Mouse (Mus musculus) limb, embryonic 14.5 days (tissue): ENCODE data around the gene Mtus2. TPM values are rescaled to one million over a fixed set of nuclear protein-coding genes. Genes with fewer than 3 reads are reported as not detected.

Experiments
- ATAC-seq: fragments of 200-750 bp; cut with Nextera tagmentation; 2 replicates; pipeline ENCODE4 v1.8.0; 2017; ENCODE audit warnings: low read depth, moderate number of reproducible peaks, moderate TSS enrichment; ENCODE audit not compliant: low FRiP score
- DNase-seq: peaks from one replicate; pipeline ENCODE4 v3.0.0-alpha.2; 2015; ENCODE audit warnings: low spot score
- H3K27ac ChIP-seq: fragments of 300-500 bp; sonication (generic); replicated peaks from 2 replicates; pipeline ENCODE4 v1.5.1; 2014; ENCODE audit warnings: low read depth, mild to moderate bottlenecking, low read length, moderate library complexity, mixed read lengths
- H3K27me3 ChIP-seq: fragments of 300-500 bp; sonication (generic); 2 replicates; pipeline ENCODE4 v1.6.1; 2014; ENCODE audit warnings: low read length, mixed read lengths; ENCODE audit not compliant: control insufficient read depth, insufficient read depth
- H3K36me3 ChIP-seq: fragments of 300-500 bp; sonication (generic); 2 replicates; pipeline ENCODE4 v1.6.1; 2014; ENCODE audit warnings: mild to moderate bottlenecking, low read length, moderate library complexity, mixed read lengths; ENCODE audit not compliant: control insufficient read depth, insufficient read depth
- H3K4me1 ChIP-seq: fragments of 300-500 bp; sonication (generic); 2 replicates; pipeline ENCODE4 v1.6.1; 2014; ENCODE audit warnings: antibody characterized with exemption, low read length, mixed read lengths; ENCODE audit not compliant: control insufficient read depth, insufficient read depth
- H3K4me2 ChIP-seq: fragments of 300-500 bp; sonication (generic); replicated peaks from 2 replicates; pipeline ENCODE4 v1.6.1; 2014; ENCODE audit warnings: low read depth, mild to moderate bottlenecking, low read length, moderate library complexity; ENCODE audit not compliant: severe bottlenecking
- H3K4me3 ChIP-seq: fragments of 300-500 bp; sonication (generic); replicated peaks from 2 replicates; pipeline ENCODE4 v1.5.1; 2014; ENCODE audit warnings: low read length
- H3K9ac ChIP-seq: fragments of 300-500 bp; sonication (generic); 2 replicates; pipeline ENCODE4 v1.6.1; 2014; ENCODE audit warnings: mild to moderate bottlenecking, low read depth, low read length, moderate library complexity; ENCODE audit not compliant: severe bottlenecking
- H3K9me3 ChIP-seq: fragments of 300-500 bp; sonication (generic); 2 replicates; pipeline ENCODE4 v1.6.1; 2016; ENCODE audit warnings: low read length; ENCODE audit not compliant: control insufficient read depth
- POLR2A ChIP-seq: fragments of 200-500 bp; IDR thresholded peaks from 2 replicates; pipeline ENCODE4 v1.8.0; 2012; ENCODE audit warnings: inconsistent platforms, mild to moderate bottlenecking, moderate library complexity, borderline replicate concordance; ENCODE audit not compliant: insufficient read depth, insufficient read length; ENCODE audit errors: extremely low read depth
- WGBS: fragments of 180-500 bp; shearing (Covaris S2); extraction: QIAGEN DNeasy Blood & Tissue Kit; methylation state at CpG from one replicate; pipeline ENCODE4 v1.1.7; 2014; 5-methylcytosine and 5-hydroxymethylcytosine counted together
- polyA plus RNA-seq, 2 experiments: library from polyadenylated mRNA; depleted of rRNA in 1 of 2; stranded (reverse) in 1 of 2; unstranded in 1 of 2; fragments of >200 nt; fragmentation: Nextera tagmentation in 1 of 2; extraction: Ambion mirVana in 1 of 2; gene quantifications; 2 replicates each; pipeline versions ENCODE4 v1.2.1 to v1.2.3; 2012 to 2014

Mtus2 gene
- polyA plus RNA-seq, 2 experiments, result 3.2 to 5.5 TPM

DNA sequence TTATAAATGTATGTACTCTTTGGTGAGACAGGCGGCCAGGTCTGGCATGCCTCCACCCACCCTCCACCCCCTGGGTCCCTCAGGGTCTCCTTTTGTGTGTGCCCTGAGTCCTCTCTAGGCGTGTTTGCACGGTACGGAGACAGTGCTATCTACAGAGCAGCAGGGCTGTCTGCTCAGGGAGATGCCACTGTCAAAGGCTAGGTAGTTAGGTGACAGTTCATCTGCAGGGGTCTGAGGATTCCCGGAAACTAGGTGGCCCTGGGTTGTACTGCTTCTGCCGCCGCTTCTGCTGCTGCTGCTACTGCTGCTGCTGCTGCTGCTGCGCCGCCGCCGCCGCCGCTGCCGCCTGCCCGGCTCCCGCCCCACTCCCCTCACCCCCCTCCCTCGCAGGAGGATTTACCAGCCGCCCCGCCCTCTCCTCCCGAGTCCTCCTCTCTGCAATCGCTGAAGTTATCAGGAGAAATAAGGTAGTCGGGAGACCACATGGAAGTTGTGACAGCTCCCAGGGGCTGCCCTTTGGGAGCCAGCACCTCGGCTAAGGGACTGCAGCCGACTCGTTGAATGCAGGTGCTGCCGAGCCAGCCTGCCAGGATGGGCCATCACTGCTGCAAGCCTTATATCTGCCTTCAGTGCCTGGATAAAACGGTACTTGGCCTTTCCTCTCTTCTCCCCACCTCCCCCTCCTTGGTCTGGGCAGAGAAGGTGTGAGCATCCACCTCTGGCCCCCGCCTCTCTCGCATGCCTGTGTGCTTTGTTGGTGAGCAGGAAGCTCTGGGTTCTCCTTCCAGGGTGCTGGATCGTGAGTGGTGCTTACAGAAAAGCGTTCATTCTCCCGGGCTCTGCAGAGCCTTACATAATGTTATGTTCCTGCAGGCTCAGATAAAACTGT is 307.9 kb downstream of the Mtus2 start:
- TF ChIP-seq POLR2A, result no peak
- no peak overlapping the region for H3K27ac ChIP-seq
- WGBS, result 1% methylated on average over 29 of the region's 32 CpGs
- ATAC-seq (peak; percentile 47), DNase-seq (peak; percentile 12)
- H3K36me3 ChIP-seq, result no peaks in the 10 kb centered on the region
- H3K4me2 ChIP-seq, result peak overlapping the region; percentile 85
- H3K9ac ChIP-seq, result peak overlapping the region; percentile 55
- no peaks in the 10 kb centered on the region for H3K9me3 ChIP-seq
- peaks cover 3% of the 10 kb centered on the region; the same call in 1 of the 2 replicates for H3K4me1 ChIP-seq
- H3K4me3 ChIP-seq, result peak overlapping the region; percentile 58
- no peaks in the 10 kb centered on the region; the same call in 1 of the 2 replicates for H3K27me3 ChIP-seq

DNA sequence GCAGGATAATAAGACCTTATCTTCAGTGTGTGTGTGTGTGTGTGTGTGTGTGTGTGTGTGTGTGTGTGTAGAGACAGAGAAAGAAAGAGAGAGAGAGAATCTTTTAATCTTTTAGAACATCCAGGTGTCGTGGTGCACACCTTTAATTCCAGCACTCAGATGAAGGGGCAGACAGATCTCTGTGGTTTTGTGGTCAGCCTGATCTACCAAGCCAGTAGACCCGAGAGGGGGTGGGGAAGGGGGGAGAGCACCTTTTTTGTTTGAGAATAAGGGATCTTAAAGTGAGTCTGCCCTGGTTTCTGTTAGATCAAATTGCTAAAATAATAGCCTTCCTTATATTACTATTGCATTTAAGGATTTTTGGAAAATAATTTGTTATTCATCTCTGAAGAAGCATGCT is 309.7 kb downstream of the Mtus2 start:
- H3K27ac ChIP-seq, result no peak overlapping the region
- H3K9me3 ChIP-seq, result no peaks in the 10 kb centered on the region
- H3K9ac ChIP-seq, result no peak overlapping the region
- 57% methylated on average over 2 of the region's 2 CpGs for WGBS
- no peaks in the 10 kb centered on the region for H3K36me3 ChIP-seq
- DNase-seq (no peak), ATAC-seq (no peak)
- TF ChIP-seq POLR2A, result no peak
- H3K4me2 ChIP-seq, result no peak overlapping the region
- no peak overlapping the region for H3K4me3 ChIP-seq
- no peaks in the 10 kb centered on the region; the same call in 1 of the 2 replicates for H3K27me3 ChIP-seq
- peaks cover 3% of the 10 kb centered on the region; the same call in 1 of the 2 replicates for H3K4me1 ChIP-seq

DNA sequence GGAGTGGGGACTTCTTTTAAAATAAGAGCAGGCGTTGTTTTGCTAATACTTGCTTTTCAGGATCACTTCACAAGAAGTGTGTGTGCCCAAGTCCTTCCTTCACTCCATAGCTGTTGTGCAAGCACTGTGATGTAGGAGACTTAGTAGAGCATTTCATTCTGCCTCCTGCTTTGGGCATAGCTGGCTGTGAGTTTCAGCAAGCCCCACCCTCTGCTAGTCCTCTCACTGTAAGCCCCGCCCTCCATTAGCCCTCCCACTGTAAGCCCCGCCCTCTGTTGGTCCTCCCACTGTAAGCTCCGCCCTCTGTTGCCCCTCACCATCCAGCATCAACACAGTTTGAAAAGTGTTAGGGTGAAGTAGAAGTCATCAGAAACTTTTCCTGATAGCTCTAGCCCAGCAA is 310.3 kb downstream of the Mtus2 start:
- no peaks in the 10 kb centered on the region for H3K36me3 ChIP-seq
- WGBS, result 57% methylated on average over 4 of the region's 4 CpGs
- DNase-seq (no peak), ATAC-seq (no peak)
- no peak overlapping the region for H3K4me3 ChIP-seq
- H3K27me3 ChIP-seq, result no peaks in the 10 kb centered on the region; the same call in 1 of the 2 replicates
- TF ChIP-seq POLR2A, result no peak
- H3K9ac ChIP-seq, result no peak overlapping the region
- H3K4me2 ChIP-seq, result no peak overlapping the region
- H3K4me1 ChIP-seq, result peaks cover 3% of the 10 kb centered on the region; the same call in 1 of the 2 replicates
- H3K9me3 ChIP-seq, result no peaks in the 10 kb centered on the region
- no peak overlapping the region for H3K27ac ChIP-seq

DNA sequence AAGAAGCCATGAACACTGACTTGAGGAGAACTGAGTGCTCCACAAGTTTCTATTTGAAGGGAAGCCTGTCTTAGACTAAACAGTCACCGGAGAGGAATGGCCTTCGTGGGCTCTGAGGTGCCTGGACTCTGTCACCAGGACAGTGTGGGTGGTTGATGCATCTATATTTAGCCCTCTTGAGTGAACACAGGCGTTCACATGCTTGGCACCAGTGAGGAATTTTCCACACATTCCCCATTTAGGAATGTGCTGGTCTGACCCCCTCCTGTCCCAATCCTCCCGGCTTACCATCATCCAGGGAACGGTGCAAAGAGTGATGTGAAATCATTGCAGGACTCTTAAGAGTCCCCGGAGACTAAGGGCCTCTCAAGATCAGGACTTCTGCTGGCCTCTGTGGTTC is 314.9 kb downstream of the Mtus2 start:
- peak; percentile 25 for DNase-seq

DNA sequence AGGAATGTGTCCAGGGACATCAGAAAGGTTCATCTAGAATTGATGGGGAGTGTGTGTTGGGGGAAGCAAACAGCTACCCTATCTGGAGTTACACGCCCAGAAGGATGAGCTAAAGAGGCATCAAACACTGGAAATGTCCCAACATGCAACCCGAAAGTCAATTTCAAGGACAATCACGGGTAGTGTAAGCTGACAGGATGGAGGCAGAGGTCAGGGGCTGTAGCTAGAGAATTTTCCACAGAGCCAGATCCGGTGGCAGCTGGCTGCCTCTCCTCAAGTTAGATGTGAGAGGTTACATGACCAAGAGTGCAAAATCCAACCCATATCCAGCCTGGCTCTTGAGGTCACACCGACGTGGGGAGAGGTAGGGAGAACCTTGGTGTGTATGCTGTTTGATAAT is 315.7 kb downstream of the Mtus2 start:
- DNase-seq, result no peak
- no peak for TF ChIP-seq POLR2A
- H3K9me3 ChIP-seq, result no peaks in the 10 kb centered on the region
- ATAC-seq, result no peak
- H3K27ac ChIP-seq, result no peak overlapping the region
- no peaks in the 10 kb centered on the region for H3K36me3 ChIP-seq
- H3K4me3 ChIP-seq, result no peak overlapping the region
- H3K4me1 ChIP-seq, result no peaks in the 10 kb centered on the region
- H3K9ac ChIP-seq, result no peak overlapping the region
- H3K27me3 ChIP-seq, result no peaks in the 10 kb centered on the region
- 87% methylated on average over 6 of the region's 6 CpGs for WGBS
- no peak overlapping the region for H3K4me2 ChIP-seq

More for the DNA sequence above, 314.9 kb downstream of the Mtus2 start:
- no peak for TF ChIP-seq POLR2A
- Histone ChIP-seq H3K27me3 (no peaks in the 10 kb centered on the region), H3K4me2 (no peak overlapping the region), H3K27ac (no peak overlapping the region), H3K4me1 (no peaks in the 10 kb centered on the region), H3K9ac (no peak overlapping the region), H3K36me3 (no peaks in the 10 kb centered on the region), H3K4me3 (no peak overlapping the region), H3K9me3 (no peaks in the 10 kb centered on the region)
- 65% methylated on average over 6 of the region's 6 CpGs for WGBS
- no peak for ATAC-seq
